Mouse (Mus musculus): Measurements from ENCODE around the gene Cdt1. TPM values are rescaled to one million over a fixed set of nuclear protein-coding genes. Genes with fewer than 3 reads are reported as not detected.

Cdt1 gene
- polyA plus RNA-seq, 1 experiment from 2014 or later = 24.2 TPM

DNA sequence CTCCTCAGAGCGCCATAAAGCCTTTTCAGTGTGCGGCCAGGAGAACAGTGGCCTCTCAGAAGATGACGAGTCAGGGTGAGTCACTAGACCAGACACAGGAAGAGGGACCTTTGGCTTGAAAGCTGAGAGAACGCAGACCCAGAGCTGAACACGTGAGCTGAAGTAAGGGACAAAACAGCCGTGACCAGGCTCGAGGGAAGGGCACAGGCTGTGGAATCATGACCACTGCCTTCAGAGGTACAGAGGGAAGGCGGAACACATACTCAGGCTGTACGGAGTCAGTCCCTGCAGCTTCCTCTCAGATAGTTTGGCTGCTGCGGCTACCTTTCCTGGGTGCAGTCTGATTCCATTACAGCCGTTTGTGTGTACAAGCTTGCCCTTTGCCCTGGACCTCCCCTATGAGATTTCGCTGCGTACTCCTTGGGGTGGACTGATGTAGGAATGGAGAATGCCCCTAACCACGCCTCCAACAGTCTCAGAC is 17.6 kb downstream of the Cdt1 start:
- DNase-seq (ENCODE audit: low read depth, low spot score) (no peak), ATAC-seq (peak; percentile 24)
- no peaks in the 10 kb centered on the region for H3K27me3 ChIP-seq
- TF ChIP-seq CTCF (IDR thresholded peaks at IDR 0.05) = no peak
- POLR2A ChIA-PET = no interaction called here
- CTCF ChIA-PET = interaction anchor here (0.9 to 1.5 kb wide), 2 partner anchors 15 to 22 kb away, joined by 3 to 7 read pairs; no protein-coding TSS in a partner anchor
- in situ Hi-C loops (cut with MboI; ENCODE audit: low pct_unique_long_range_greater_than_20kb) = no loop called here

DNA sequence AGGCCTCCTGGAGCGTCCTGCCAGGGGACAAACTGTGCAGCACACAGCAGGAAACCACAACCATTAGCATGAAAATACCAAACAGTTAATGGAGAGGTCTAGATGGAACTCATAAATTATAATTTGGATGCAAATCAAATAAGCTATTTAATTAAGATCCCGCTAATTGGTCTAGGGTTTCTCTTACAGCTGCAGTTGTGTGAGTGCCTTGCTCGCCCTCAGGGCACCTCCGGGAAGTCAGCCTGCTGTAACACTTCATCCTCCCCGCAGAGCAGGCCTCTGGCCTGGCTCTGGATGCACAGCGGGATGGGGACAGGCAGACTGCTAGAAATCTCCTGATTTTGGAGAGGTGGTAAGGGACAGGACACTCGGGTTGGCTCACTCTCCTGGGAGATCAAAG is 18.4 kb downstream of the Cdt1 start:
- DNase-seq (ENCODE audit: low read depth, low spot score) (no peak), ATAC-seq (no peak)
- no peak for TF ChIP-seq CTCF (IDR thresholded peaks at IDR 0.05)
- H3K27me3 ChIP-seq = no peaks in the 10 kb centered on the region
- ChIA-PET POLR2A (no interaction called here), CTCF (interaction anchor here (1.5 kb wide), 1 partner anchor 15 kb away, joined by 7 read pairs; no protein-coding TSS in a partner anchor)
- in situ Hi-C loops (cut with MboI; ENCODE audit: low pct_unique_long_range_greater_than_20kb) = no loop called here

DNA sequence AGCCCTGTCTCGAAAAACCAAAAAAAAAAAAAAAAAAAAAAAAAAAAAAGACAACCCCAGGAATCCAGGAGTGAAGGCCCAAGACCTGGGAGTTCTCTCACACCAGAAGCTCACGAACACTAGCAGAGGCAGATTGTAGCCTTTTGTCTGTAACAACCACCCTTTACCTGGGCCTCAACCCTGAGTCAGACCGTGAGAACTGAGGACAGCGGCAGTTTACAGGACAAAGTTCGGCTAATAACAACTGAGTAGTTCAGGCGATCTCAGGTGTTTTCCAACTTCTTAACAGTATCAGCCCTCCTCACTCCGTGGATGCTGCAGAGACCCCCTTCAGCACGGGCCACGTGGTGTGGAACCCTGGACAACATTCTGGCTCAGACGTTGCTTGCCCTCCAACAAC is 18.9 kb downstream of the Cdt1 start:
- H3K27me3 ChIP-seq = no peaks in the 10 kb centered on the region
- TF ChIP-seq CTCF (IDR thresholded peaks at IDR 0.05) = no peak
- DNase-seq (ENCODE audit: low read depth, low spot score) (no peak), ATAC-seq (no peak)
- POLR2A ChIA-PET = interaction anchor here (0.7 kb wide), 1 partner anchor 10 kb away, joined by 3 read pairs; the partner anchor contains the start of gene Aprt
- CTCF ChIA-PET = no interaction called here
- in situ Hi-C loops (cut with MboI; ENCODE audit: low pct_unique_long_range_greater_than_20kb) = no loop called here

DNA sequence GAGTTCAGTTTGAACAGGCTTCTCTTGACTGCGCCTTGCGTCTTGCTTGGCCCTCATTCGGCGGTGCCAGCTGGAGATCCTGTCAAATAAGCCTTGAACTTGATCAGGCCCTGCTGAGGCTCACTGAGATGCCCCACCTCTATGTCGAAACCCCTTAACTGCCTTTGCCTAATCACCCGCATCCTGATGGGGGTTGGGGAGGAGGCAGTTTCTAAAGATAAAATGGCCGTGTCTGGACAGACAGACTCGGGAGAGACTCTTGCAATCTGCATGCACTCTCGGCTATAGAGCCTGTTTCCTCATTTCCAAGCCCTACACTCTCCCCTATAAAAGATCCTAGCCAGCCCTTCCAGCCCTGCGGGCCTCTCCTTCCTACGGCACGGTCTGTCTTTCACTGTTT is 25.4 kb downstream of the Cdt1 start:
- CTCF ChIA-PET = interaction anchor here (1.4 kb wide), 1 partner anchor 11 kb away, joined by 3 read pairs; no protein-coding TSS in a partner anchor
- in situ Hi-C loops (cut with MboI; ENCODE audit: low pct_unique_long_range_greater_than_20kb) = no loop called here

DNA sequence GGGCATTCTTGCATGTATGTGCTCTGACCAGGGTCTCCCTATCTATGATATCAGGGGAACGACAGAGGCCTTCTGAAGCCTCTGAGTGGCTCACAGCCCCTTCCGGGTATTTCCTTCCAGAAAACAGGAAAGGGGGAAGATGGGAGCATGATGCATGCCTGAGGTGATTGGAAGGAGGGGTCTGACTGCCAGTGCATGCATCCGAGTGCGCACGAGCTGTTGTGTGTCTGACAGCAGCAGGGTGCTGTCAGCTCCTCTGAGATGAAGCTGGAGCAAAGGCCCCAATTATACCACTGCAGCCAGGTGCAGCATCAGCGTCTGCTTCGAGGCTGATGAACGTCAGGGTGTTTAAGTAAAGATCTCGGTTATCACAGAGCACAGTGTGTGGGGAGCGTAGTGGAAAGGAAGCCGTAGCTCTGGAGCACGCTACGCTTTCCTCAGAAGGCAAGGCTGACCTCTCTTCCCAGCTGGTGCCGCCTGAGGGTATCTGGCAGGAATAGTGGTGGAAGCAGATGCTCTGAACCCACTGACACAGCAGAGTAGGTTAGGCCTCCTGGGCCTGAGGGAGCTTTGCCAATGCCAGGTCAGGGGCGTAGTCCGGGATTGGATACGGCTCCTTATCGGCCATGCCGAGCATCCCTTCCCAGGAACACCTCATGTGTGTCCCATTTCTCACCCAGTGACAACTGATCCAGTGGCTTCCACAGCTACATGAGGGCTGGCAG is 26.1 kb downstream of the Cdt1 start:
- DNase-seq (ENCODE audit: low read depth, low spot score) (no peak), ATAC-seq (no peak)
- H3K27me3 ChIP-seq = no peaks in the 10 kb centered on the region
- ChIA-PET POLR2A (interaction anchor here (1.6 kb wide), 1 partner anchor 10 kb away, joined by 3 read pairs; no protein-coding TSS in a partner anchor), CTCF (interaction anchor here (1.0 to 1.4 kb wide), 2 partner anchors 9 to 10 kb away, joined by 3 to 4 read pairs; no protein-coding TSS in a partner anchor)
- no peak for TF ChIP-seq CTCF (IDR thresholded peaks at IDR 0.05)
- in situ Hi-C loops (cut with MboI; ENCODE audit: low pct_unique_long_range_greater_than_20kb) = no loop called here

More for the DNA sequence above, 25.4 kb downstream of the Cdt1 start:
- ATAC-seq (no peak), DNase-seq (ENCODE audit: low read depth, low spot score) (no peak)
- H3K27me3 ChIP-seq = no peaks in the 10 kb centered on the region
- POLR2A ChIA-PET = interaction anchor here (1.6 kb wide), 1 partner anchor 10 kb away, joined by 3 read pairs; no protein-coding TSS in a partner anchor
- no peak for TF ChIP-seq CTCF (IDR thresholded peaks at IDR 0.05)

DNA sequence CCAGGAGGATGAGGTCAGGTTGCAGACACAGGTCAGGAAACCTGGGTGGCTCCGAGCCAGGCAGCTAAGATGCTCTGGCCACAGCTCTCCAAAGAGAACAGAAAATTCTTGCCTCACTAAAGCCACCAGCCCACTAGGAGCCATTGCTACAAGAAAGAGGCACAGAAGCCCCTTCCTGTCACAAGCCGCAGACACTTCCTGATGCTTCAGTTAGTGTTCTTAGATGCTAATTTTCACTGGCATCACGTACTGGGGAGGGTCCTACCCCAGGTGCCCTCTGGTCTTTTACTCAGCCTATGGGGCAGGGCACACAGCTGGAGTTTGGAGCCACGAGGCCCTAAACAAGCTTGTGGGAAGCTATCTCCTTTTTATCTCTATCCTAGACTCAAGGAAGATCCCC is 28.2 kb downstream of the Cdt1 start:
- no peaks in the 10 kb centered on the region for H3K27me3 ChIP-seq
- ATAC-seq (no peak), DNase-seq (ENCODE audit: low read depth, low spot score) (no peak)
- in situ Hi-C loops (cut with MboI; ENCODE audit: low pct_unique_long_range_greater_than_20kb) = no loop called here
- POLR2A ChIA-PET = interaction anchor here (1.2 kb wide), 1 partner anchor 20 kb away, joined by 3 read pairs; no protein-coding TSS in a partner anchor
- TF ChIP-seq CTCF (IDR thresholded peaks at IDR 0.05) = no peak
- CTCF ChIA-PET = no interaction called here

DNA sequence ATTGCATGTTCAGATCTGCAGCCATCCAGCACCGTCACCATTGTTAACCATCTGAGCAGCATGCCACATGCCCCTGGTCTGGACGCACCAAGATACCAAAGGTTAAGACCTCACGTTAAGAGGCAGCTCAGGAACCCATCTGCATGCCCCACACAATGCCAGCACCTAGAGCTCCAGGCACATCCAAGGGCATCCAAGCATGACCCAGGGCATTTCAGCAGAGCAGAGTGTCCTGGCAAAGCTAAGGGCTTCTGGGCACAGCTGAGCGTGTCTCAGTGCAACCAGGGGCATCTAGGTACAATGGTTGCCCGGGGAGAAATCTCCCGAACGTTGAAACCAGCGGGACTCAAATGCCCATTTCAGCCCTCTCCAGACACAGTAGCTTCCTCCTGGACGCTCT is 32.9 kb downstream of the Cdt1 start:
- CTCF ChIA-PET = interaction anchor here (1.8 kb wide), 1 partner anchor 15 kb away, joined by 7 read pairs; no protein-coding TSS in a partner anchor
- ATAC-seq (no peak), DNase-seq (ENCODE audit: low read depth, low spot score) (no peak)
- POLR2A ChIA-PET = no interaction called here
- H3K27me3 ChIP-seq = no peaks in the 10 kb centered on the region
- in situ Hi-C loops (cut with MboI; ENCODE audit: low pct_unique_long_range_greater_than_20kb) = no loop called here
- no peak for TF ChIP-seq CTCF (IDR thresholded peaks at IDR 0.05)

DNA sequence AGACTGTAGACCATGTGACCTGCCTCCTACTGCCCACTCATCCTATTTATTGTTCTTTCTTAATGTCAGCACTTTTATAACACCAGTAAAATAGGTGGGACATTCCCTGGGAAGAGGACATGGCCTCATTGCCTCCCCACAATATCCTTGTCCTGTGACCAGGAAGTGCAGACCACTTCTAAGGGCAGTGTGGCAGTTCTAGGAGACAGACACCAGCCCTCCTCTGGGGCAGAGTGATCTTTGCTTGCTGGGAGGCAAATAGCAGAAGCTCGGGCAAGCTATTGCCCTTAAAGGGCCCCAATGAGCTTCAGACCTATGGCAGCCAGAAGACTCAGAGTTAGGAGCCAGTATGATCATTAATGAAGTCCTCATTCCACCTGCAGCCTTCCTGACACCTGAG is 36.8 kb downstream of the Cdt1 start:
- ChIA-PET CTCF (interaction anchor here (0.8 to 1.3 kb wide), 2 partner anchors 11 to 29 kb away, joined by 3 to 7 read pairs; partner anchors contain the start of gene Aprt), POLR2A (interaction anchor here (0.6 to 1.4 kb wide), 2 partner anchors 24 to 72 kb away, joined by 3 read pairs; no protein-coding TSS in a partner anchor)
- ATAC-seq = no peak
- no peak for DNase-seq (ENCODE audit: low read depth, low spot score)
- H3K27me3 ChIP-seq = no peaks in the 10 kb centered on the region
- TF ChIP-seq CTCF (IDR thresholded peaks at IDR 0.05) = no peak
- in situ Hi-C loops (cut with MboI; ENCODE audit: low pct_unique_long_range_greater_than_20kb) = no loop called here

DNA sequence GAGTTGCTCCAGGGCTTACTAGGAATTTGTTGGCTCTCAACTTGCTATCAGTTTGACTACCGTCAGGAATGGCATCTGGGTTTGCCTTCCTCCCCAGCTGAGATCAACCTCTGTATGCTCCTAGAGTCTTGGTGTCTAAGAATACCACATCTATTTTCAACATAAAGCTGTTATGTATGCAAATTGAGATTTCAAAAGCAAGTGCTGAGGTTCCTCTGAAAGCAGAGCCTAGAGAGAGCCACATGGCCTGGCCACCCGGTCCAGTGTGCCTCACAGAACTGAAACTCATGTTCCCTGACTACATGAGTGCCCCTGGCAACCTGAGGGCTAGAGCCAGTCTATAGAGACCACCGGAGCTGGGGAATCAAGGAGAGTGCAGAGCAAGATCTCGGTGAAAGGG is 37.6 kb downstream of the Cdt1 start:
- H3K27me3 ChIP-seq = no peaks in the 10 kb centered on the region
- TF ChIP-seq CTCF (IDR thresholded peaks at IDR 0.05) = no peak
- DNase-seq (ENCODE audit: low read depth, low spot score) = no peak
- CTCF ChIA-PET = interaction anchor here (1.3 kb wide), 1 partner anchor 29 kb away, joined by 7 read pairs; the partner anchor contains the start of gene Aprt
- in situ Hi-C loops (cut with MboI; ENCODE audit: low pct_unique_long_range_greater_than_20kb) = no loop called here
- ATAC-seq = no peak
- POLR2A ChIA-PET = interaction anchor here (0.6 to 1.4 kb wide), 2 partner anchors 25 to 71 kb away, joined by 3 read pairs; no protein-coding TSS in a partner anchor

DNA sequence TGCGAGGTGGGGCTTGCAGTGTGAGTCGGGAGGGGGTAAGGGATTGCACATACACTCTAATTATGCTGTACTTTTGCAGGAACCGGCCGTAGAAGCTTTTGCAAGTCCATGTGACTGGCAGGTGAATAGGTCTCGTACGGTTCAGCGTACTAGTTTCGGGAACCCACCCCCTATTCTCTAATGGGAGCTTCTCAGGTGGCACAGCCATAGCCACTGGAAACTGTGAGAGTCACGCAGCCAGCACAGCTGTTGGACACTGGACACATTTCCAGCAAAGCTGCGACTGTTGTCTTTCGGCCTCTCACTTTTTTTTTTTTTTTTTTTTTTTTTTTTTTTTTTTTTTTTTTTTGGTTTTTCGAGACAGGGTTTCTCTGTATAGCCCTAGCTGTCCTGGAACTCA is 39.0 kb downstream of the Cdt1 start:
- in situ Hi-C loops (cut with MboI; ENCODE audit: low pct_unique_long_range_greater_than_20kb) = no loop called here

DNA sequence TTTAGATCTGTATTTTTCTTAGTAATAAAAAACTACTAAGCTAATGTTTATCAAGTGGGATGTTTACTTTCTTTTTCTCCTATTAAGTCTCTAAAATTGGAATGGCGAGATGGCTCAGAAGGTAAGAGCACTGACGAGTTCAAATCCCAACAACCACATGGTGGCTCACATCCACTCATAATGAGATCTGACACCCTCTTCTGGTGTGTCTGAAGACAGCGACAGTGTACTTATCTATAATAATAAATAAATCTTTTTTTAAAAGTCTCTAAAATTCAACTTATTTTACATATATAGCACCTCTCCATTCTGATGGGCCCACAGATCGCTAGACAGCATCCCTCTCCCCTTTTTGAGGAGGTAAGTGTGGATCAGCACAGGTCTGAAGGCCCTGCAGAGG is 42.4 kb downstream of the Cdt1 start:
- no peak for ATAC-seq
- no peaks in the 10 kb centered on the region for H3K27me3 ChIP-seq
- ChIA-PET POLR2A (interaction anchor here (0.7 to 3.8 kb wide), 3 partner anchors 13 to 43 kb away, joined by 3 to 26 read pairs (median 13); partner anchors contain the start of genes Aprt and Cdt1), CTCF (interaction anchor here (1.2 to 2.4 kb wide), 3 partner anchors 12 to 41 kb away, joined by 3 to 6 read pairs (median 3); partner anchors contain the start of gene Cdt1)
- in situ Hi-C loops (cut with MboI; ENCODE audit: low pct_unique_long_range_greater_than_20kb) = no loop called here
- no peak for TF ChIP-seq CTCF (IDR thresholded peaks at IDR 0.05)
- DNase-seq (ENCODE audit: low read depth, low spot score) = no peak

More for the DNA sequence above, 39.0 kb downstream of the Cdt1 start:
- H3K27me3 ChIP-seq = no peaks in the 10 kb centered on the region
- ChIA-PET POLR2A (no interaction called here), CTCF (no interaction called here)
- no peak for TF ChIP-seq CTCF (IDR thresholded peaks at IDR 0.05)
- DNase-seq (ENCODE audit: low read depth, low spot score) (no peak), ATAC-seq (no peak)

Data from Patski (cell line).